In genomic region chrX:56609623-56610317, GRCm38 (mm10) we compare ENCODE assay signal across 8 mouse cellular contexts. TPM values are rescaled to one million over a fixed set of nuclear protein-coding genes. Genes with fewer than 3 reads are reported as not detected.
A peak's percentile ranks its signal among the peaks of the same experiment; 100 is the strongest.
DNase-seq lines count a peak whose midpoint lies in the region; ATAC-seq and TF ChIP-seq lines count a peak whose summit lies in the region.

Slc9a6 (plus strand) TSS chrX:56609757.

- no peak for TF ChIP-seq POLR2A in bone marrow macrophage, adult 2 months (IDR thresholded peaks at IDR 0.05; ENCODE audit: borderline replicate concordance, low read depth, low read length)
- TF ChIP-seq POLR2A in embryonic fibroblast, embryonic 13.5 days (IDR thresholded peaks at IDR 0.05; ENCODE audit: low read depth, low read length): no peak; the same call in 1 of the 2 replicates

- no peak for TF ChIP-seq CTCF in bone marrow macrophage, adult 2 months (IDR thresholded peaks at IDR 0.05; ENCODE audit: low read depth, low read length)
- TF ChIP-seq CTCF in embryonic fibroblast, embryonic 13.5 days (IDR thresholded peaks at IDR 0.05; ENCODE audit: borderline replicate concordance, insufficient read depth, low read length): no peak

- peak within 1 kb of the TSS; percentile 81 for H3K4me3 ChIP-seq in bone marrow macrophage, adult 2 months (ENCODE audit: insufficient read depth, low read length)
- H3K4me3 ChIP-seq in embryonic fibroblast, embryonic 13.5 days (ENCODE audit: insufficient read depth, low read length): peak within 1 kb of the TSS; percentile 79
- peak within 1 kb of the TSS; percentile 57 for H3K4me3 ChIP-seq in kidney, embryonic 14.5 days (ENCODE audit: low read length)
- peak within 1 kb of the TSS; percentile 66 for H3K4me3 ChIP-seq in liver, embryonic 11.5 days (ENCODE audit: low read depth, low read length)

- peaks cover 13% of the 10 kb centered on the region for H3K4me1 ChIP-seq in bone marrow macrophage, adult 2 months (ENCODE audit: control insufficient read depth, insufficient read depth, low read length)
- no peaks in the 10 kb centered on the region for H3K4me1 ChIP-seq in embryonic fibroblast, embryonic 13.5 days (ENCODE audit: control insufficient read depth, insufficient read depth, low read length)
- no peaks in the 10 kb centered on the region for H3K4me1 ChIP-seq in kidney, embryonic 14.5 days (ENCODE audit: control insufficient read depth, insufficient read depth, low read length)
- peaks cover 2% of the 10 kb centered on the region; the same call in 1 of the 2 replicates for H3K4me1 ChIP-seq in liver, embryonic 11.5 days (replicated peaks; ENCODE audit: control insufficient read depth, insufficient read depth, low read length)

- H3K36me3 ChIP-seq in kidney, embryonic 14.5 days (ENCODE audit: control insufficient read depth, insufficient read depth, low read length): no peaks in the 10 kb centered on the region
- no peaks in the 10 kb centered on the region for H3K36me3 ChIP-seq in liver, embryonic 11.5 days (ENCODE audit: control insufficient read depth, insufficient read depth, low read length)
- no peaks in the 10 kb centered on the region for H3K36me3 ChIP-seq in splenic B cell, adult 2 months (ENCODE audit: control insufficient read depth, insufficient read depth, low read length, poor library complexity, severe bottlenecking)

- WGBS in kidney, embryonic 14.5 days: 11% methylated on average over 19 of the region's 50 CpGs
- WGBS in liver, embryonic 11.5 days: 8% methylated on average over 30 of the region's 50 CpGs

- H3K27ac ChIP-seq in bone marrow macrophage, adult 2 months (ENCODE audit: insufficient read depth, low read depth, low read length): no peak within 1 kb of the TSS
- H3K27ac ChIP-seq in embryonic fibroblast, embryonic 13.5 days (ENCODE audit: insufficient read depth, low read length): no peak within 1 kb of the TSS
- no peak within 1 kb of the TSS for H3K27ac ChIP-seq in kidney, embryonic 14.5 days (ENCODE audit: low read depth, low read length)
- H3K27ac ChIP-seq in liver, embryonic 11.5 days (ENCODE audit: low read depth, low read length): peak within 1 kb of the TSS; percentile 52; the same call in 1 of the 2 replicates

- no peaks in the 10 kb centered on the region for H3K9me3 ChIP-seq in kidney, embryonic 14.5 days (ENCODE audit: control insufficient read depth, low read length)
- no peaks in the 10 kb centered on the region for H3K9me3 ChIP-seq in liver, embryonic 11.5 days (ENCODE audit: control insufficient read depth, low read length)

- H3K27me3 ChIP-seq in kidney, embryonic 14.5 days (ENCODE audit: control insufficient read depth, insufficient read depth, low read length): no peaks in the 10 kb centered on the region
- no peaks in the 10 kb centered on the region for H3K27me3 ChIP-seq in liver, embryonic 11.5 days (replicated peaks; ENCODE audit: control insufficient read depth, insufficient read depth, low read length)
- H3K27me3 ChIP-seq in splenic B cell, adult 2 months (ENCODE audit: control insufficient read depth, insufficient read depth, low read length, poor library complexity, severe bottlenecking): no peaks in the 10 kb centered on the region

- peak within 1 kb of the TSS; percentile 40 for H3K4me2 ChIP-seq in kidney, embryonic 14.5 days (replicated peaks; ENCODE audit: low read depth, low read length)
- H3K4me2 ChIP-seq in liver, embryonic 11.5 days: peak within 1 kb of the TSS; percentile 68

- peak; percentile 89 for DNase-seq in CD4-positive helper T cell, adult 2 months (ENCODE audit: low read depth, low spot score)
- peak; percentile 63 to 78 for DNase-seq in heart, adult 9 months (ENCODE audit: low spot score in 2 of 2)
- peak; percentile 60 for DNase-seq in liver, embryonic 11.5 days (ENCODE audit: low spot score)
- peak; percentile 87 for DNase-seq in naive thymus-derived CD4-positive, alpha-beta T cell, adult 2 months (ENCODE audit: low read depth)
- DNase-seq in splenic B cell, adult 2 months (ENCODE audit: low read depth, low spot score): peak; percentile 81

- H3K9ac ChIP-seq in kidney, embryonic 14.5 days (ENCODE audit: low read depth, low read length): peak within 1 kb of the TSS; percentile 70
- peak within 1 kb of the TSS; percentile 67 for H3K9ac ChIP-seq in liver, embryonic 11.5 days (ENCODE audit: low read depth, low read length)

- peak; percentile 99 for ATAC-seq in kidney, embryonic 14.5 days (ENCODE audit: low FRiP score, low TSS enrichment)
- peak; percentile 93 for ATAC-seq in liver, embryonic 11.5 days (replicated peaks; ENCODE audit: low FRiP score)

RNA-seq across cellular contexts. Expression of gene Slc9a6, which starts in this region (rescaled TPM):
- 19.2 and 21.6 TPM in 2 replicates for polyA plus RNA-seq in bone marrow macrophage, adult 2 months (2012; ENCODE audit: insufficient read depth, insufficient read length, missing spikeins)
- polyA plus RNA-seq in embryonic fibroblast, embryonic 13.5 days (2011; ENCODE audit: insufficient read length, low read depth, missing spikeins): 19.0 and 24.2 TPM in 2 replicates
- 5.7 and 7.3 TPM in 2 replicates for polyA plus RNA-seq in kidney, embryonic 14.5 days (2014; fragmentation: Nextera tagmentation; extraction: Ambion mirVana)
- polyA plus RNA-seq in liver, embryonic 11.5 days (2014; fragmentation: Nextera tagmentation; extraction: Ambion mirVana): 6.8 and 7.3 TPM in 2 replicates
